Mouse (Mus musculus) intestine, postnatal 0 days (tissue): ENCODE data around the gene Cmtm8. TPM values are rescaled to one million over a fixed set of nuclear protein-coding genes. Genes with fewer than 3 reads are reported as not detected.

Experiments used
- ATAC-seq: fragments of 200-750 bp; cut with Nextera tagmentation; 2 replicates; pipeline ENCODE4 v1.8.0; 2017; ENCODE audit warnings: mild to moderate bottlenecking, moderate TSS enrichment, moderate library complexity
- H3K27ac ChIP-seq: fragments of 300-500 bp; sonication (generic); 2 replicates; pipeline ENCODE4 v1.5.1; 2014; ENCODE audit warnings: mild to moderate bottlenecking, low read depth, low read length, moderate library complexity
- H3K27me3 ChIP-seq: fragments of 300-500 bp; sonication (generic); replicated peaks from 2 replicates; pipeline ENCODE4 v1.6.1; 2014; ENCODE audit warnings: low read length, mixed read lengths; ENCODE audit not compliant: control insufficient read depth, insufficient read depth
- H3K36me3 ChIP-seq: fragments of 300-500 bp; sonication (generic); 2 replicates; pipeline ENCODE4 v1.6.1; 2014; ENCODE audit warnings: mild to moderate bottlenecking, moderate library complexity; ENCODE audit not compliant: control insufficient read depth, insufficient read depth
- H3K4me1 ChIP-seq: fragments of 300-500 bp; sonication (generic); replicated peaks from 2 replicates; pipeline ENCODE4 v1.6.1; 2014; ENCODE audit warnings: antibody characterized with exemption, low read length, mixed read lengths; ENCODE audit not compliant: control insufficient read depth, insufficient read depth
- H3K4me2 ChIP-seq: fragments of 300-500 bp; sonication (generic); replicated peaks from 2 replicates; pipeline ENCODE4 v1.6.1; 2014; ENCODE audit warnings: low read depth, mild to moderate bottlenecking, moderate library complexity
- H3K4me3 ChIP-seq: fragments of 300-500 bp; sonication (generic); 2 replicates; pipeline ENCODE4 v1.5.1; 2014; ENCODE audit warnings: low read depth, low read length
- H3K9ac ChIP-seq: fragments of 300-500 bp; sonication (generic); 2 replicates; pipeline ENCODE4 v1.6.1; 2014; ENCODE audit warnings: mild to moderate bottlenecking, low read depth, low read length
- H3K9me3 ChIP-seq: fragments of 300-500 bp; sonication (generic); 2 replicates; pipeline ENCODE4 v1.6.1; 2016; ENCODE audit warnings: mixed run types; ENCODE audit not compliant: control insufficient read depth
- CTCF ChIP-seq: sonication (generic); IDR thresholded peaks from 2 replicates; pipeline ENCODE4 v1.5.1; 2016; ENCODE audit warnings: low read depth, mild to moderate bottlenecking, control low read depth, antibody characterized with exemption, moderate library complexity
- WGBS: fragments of 180-500 bp; shearing (Covaris S2); extraction: QIAGEN DNeasy Blood & Tissue Kit; methylation state at CpG from one replicate; pipeline ENCODE4 v1.1.7; 2014; 5-methylcytosine and 5-hydroxymethylcytosine counted together
- polyA plus RNA-seq: library from polyadenylated mRNA; unstranded; fragments of >200 nt; fragmentation: Nextera tagmentation; extraction: Ambion mirVana; gene quantifications from 2 replicates; pipeline ENCODE4 v1.2.1, GENCODE M21; 2015

The Cmtm8 gene
- polyA plus RNA-seq, 1 experiment from 2014 or later, result 91.5 TPM

- no peak overlapping the region for H3K4me3 ChIP-seq
- no peaks in the 10 kb centered on the region for H3K36me3 ChIP-seq
- 79% methylated on average over 4 of the region's 4 CpGs for WGBS
- no peak overlapping the region for H3K4me2 ChIP-seq
- no peaks in the 10 kb centered on the region for H3K9me3 ChIP-seq
- no peaks in the 10 kb centered on the region for H3K4me1 ChIP-seq
- no peak overlapping the region for H3K27ac ChIP-seq
- no peak for TF ChIP-seq CTCF
- H3K9ac ChIP-seq, result no peak overlapping the region
- ATAC-seq, result no peak
- H3K27me3 ChIP-seq, result no peaks in the 10 kb centered on the region
Measured at GRCm38 (mm10) chr9:114885564-114885963, 41.6 kb upstream of the Cmtm8 start.

- 53% methylated on average over 2 of the region's 2 CpGs for WGBS
- ATAC-seq, result no peak
- Histone ChIP-seq H3K4me2 (no peak overlapping the region), H3K9me3 (no peaks in the 10 kb centered on the region), H3K4me1 (no peaks in the 10 kb centered on the region), H3K27me3 (no peaks in the 10 kb centered on the region), H3K4me3 (no peak overlapping the region), H3K9ac (no peak overlapping the region), H3K27ac (no peak overlapping the region), H3K36me3 (no peaks in the 10 kb centered on the region)
- no peak for TF ChIP-seq CTCF
Measured at GRCm38 (mm10) chr9:114881977-114882376, 38.0 kb upstream of the Cmtm8 start.

DNA sequence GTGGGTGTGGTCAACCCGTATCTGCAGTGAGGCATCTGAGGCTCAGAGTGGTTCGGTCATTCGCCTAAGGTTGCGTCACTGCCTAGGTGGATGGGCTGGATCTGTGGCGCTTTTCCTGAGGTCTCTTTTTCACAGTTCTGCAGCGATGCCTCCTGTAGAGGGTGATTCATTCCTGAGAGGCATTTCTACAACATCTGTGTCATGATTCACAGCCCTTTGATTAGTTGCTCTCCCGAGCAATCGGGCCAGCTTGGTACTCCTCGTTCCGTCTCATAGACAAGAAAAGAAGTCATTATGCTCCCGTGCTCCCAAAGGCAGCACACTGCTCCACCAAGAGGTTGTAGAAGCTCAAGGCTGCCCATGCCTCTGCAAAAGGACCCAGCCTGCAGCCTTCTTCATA lies 11.4 kb upstream of the Cmtm8 start:
- no peak overlapping the region for H3K9ac ChIP-seq
- TF ChIP-seq CTCF, result peak; percentile 45
- H3K4me1 ChIP-seq, result 0 out of 2 replicates have a peak, but pooled peaks cover 4% of the 10 kb centered on the region
- H3K9me3 ChIP-seq, result no peaks in the 10 kb centered on the region
- H3K27ac ChIP-seq, result no peak overlapping the region
- no peaks in the 10 kb centered on the region for H3K27me3 ChIP-seq
- whole genome bisulfite sequencing, result 39% methylated on average over 11 of the region's 11 CpGs
- H3K4me3 ChIP-seq, result no peak overlapping the region
- no peak overlapping the region for H3K4me2 ChIP-seq
- H3K36me3 ChIP-seq, result no peaks in the 10 kb centered on the region
- 0 out of 2 replicates have a peak, but pooled peaks have one; percentile 27 for ATAC-seq

- H3K9me3 ChIP-seq, result no peaks in the 10 kb centered on the region
- H3K9ac ChIP-seq, result no peak overlapping the region
- no peak overlapping the region for H3K27ac ChIP-seq
- no peak for ATAC-seq
- H3K4me2 ChIP-seq, result no peak overlapping the region
- H3K4me1 ChIP-seq, result 0 out of 2 replicates have a peak, but pooled peaks cover 4% of the 10 kb centered on the region
- H3K4me3 ChIP-seq, result no peak overlapping the region
- WGBS, result 63% methylated on average over 9 of the region's 9 CpGs
- no peaks in the 10 kb centered on the region for H3K36me3 ChIP-seq
- no peaks in the 10 kb centered on the region for H3K27me3 ChIP-seq
- no peak for TF ChIP-seq CTCF
Measured at GRCm38 (mm10) chr9:114854686-114855085, 10.7 kb upstream of the Cmtm8 start.

DNA sequence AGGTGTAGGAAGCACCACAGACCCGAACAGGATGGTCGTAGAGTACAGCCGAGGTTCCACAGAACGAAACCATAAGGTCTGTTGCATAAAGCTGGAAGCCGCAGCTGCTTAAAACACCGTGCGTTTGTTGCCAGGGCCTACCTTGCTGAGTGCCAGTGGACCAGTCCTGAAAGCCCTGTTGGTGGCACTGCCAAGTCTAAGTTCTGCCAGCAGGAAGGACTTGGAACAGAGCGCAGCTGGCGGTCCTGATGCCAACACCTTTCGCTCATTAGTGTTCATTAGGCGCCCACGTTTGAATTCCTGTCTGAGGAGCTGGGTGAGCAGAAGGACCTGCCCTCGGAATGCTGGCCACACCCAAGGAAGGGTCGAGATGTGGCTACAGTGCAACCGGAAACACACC lies 9.4 kb upstream of the Cmtm8 start:
- H3K4me2 ChIP-seq, result no peak overlapping the region
- whole genome bisulfite sequencing, result 76% methylated on average over 15 of the region's 15 CpGs
- no peak overlapping the region for H3K4me3 ChIP-seq
- no peak for ATAC-seq
- no peak for TF ChIP-seq CTCF
- no peaks in the 10 kb centered on the region for H3K27me3 ChIP-seq
- H3K36me3 ChIP-seq, result no peaks in the 10 kb centered on the region
- H3K9me3 ChIP-seq, result no peaks in the 10 kb centered on the region
- no peak overlapping the region for H3K9ac ChIP-seq
- H3K27ac ChIP-seq, result no peak overlapping the region
- H3K4me1 ChIP-seq, result 0 out of 2 replicates have a peak, but pooled peaks cover 4% of the 10 kb centered on the region

- H3K9ac ChIP-seq, result no peak overlapping the region
- 0 out of 2 replicates have a peak, but pooled peaks cover 4% of the 10 kb centered on the region for H3K4me1 ChIP-seq
- no peaks in the 10 kb centered on the region for H3K36me3 ChIP-seq
- TF ChIP-seq CTCF, result no peak
- 20% methylated on average over 8 of the region's 8 CpGs for WGBS
- H3K27me3 ChIP-seq, result no peaks in the 10 kb centered on the region
- peak; percentile 45; the same call in 1 of the 2 replicates for ATAC-seq
- H3K4me2 ChIP-seq, result no peak overlapping the region
- no peaks in the 10 kb centered on the region for H3K9me3 ChIP-seq
- H3K4me3 ChIP-seq, result no peak overlapping the region
- no peak overlapping the region for H3K27ac ChIP-seq
Measured at GRCm38 (mm10) chr9:114851419-114852190, 7.6 kb upstream of the Cmtm8 start.
